Mouse (Mus musculus) left cerebral cortex, adult 8-10 months (tissue): ENCODE results near the gene Btbd9. TPM values are rescaled to one million over a fixed set of nuclear protein-coding genes. Genes with fewer than 3 reads are reported as not detected.

ENCODE experiments used
- DNase-seq, 2 experiments: peaks; one replicate each; pipeline ENCODE4 v3.0.0; 2022; ENCODE audit warnings: low spot score in 2 of 2
- total RNA-seq, 4 experiments: library from RNA; stranded (reverse); gene quantifications; 2 replicates each; pipeline ENCODE4 v1.2.4; 2022

The Btbd9 gene
- total RNA-seq, 4 experiments from 2014 or later, result 85.1 to 103 (median 92.1) TPM

DNA sequence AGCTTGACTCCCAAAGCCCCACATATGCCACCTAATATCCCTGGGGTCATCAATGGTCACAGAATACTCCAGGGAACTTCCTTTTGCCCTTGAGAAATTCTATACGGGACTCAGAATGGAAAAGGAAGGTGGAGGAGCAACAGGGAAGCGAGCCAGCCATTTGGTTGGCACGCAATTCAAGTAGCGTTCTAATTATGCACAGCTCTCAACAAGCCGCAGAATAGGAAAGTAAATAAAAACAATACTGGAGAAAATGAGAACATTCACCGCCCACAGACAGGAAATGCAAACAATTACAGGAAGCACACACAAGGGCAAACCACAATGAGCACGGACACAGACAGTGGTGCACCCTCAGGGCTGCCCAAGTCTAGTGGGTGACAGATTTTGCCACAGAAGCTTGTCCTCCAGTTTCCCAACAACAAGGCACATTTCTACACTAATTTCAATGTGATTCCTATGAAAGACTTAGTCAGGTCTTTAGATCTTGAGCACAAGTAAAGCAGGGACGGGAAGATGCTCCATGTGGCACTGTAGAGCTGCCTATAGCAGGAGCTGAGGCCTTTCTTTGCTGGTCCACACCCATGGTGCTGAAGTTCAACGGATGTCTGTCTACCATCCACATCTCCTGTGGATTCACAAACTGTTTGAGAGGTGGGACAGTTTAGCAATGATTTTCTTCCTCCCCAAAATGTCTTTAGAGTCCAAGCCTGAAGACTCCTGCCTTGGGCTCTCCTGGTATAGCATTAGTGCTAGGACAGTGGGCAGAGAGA, 232.4 kb downstream of the Btbd9 start:
- DNase-seq, result no peak

DNA sequence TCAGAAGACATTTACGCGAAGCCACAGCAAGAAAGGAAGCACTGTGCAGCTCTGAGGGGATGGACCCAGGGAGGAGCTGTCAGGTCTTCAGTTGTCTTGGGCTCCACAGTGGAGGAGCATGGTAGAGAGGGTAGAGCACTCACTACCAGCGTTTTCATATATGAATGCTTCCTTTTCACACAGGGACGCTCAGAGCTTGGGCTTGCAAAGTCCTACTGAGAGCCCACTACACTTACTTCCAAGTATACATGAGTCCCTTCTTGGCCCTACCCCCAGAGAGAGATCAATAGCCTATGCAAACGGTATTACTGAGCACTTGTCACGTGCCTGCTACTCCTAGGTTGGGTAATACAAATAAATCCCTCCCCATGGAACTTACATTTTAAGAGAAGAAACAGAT, 234.7 kb downstream of the Btbd9 start:
- DNase-seq, result no peak

DNA sequence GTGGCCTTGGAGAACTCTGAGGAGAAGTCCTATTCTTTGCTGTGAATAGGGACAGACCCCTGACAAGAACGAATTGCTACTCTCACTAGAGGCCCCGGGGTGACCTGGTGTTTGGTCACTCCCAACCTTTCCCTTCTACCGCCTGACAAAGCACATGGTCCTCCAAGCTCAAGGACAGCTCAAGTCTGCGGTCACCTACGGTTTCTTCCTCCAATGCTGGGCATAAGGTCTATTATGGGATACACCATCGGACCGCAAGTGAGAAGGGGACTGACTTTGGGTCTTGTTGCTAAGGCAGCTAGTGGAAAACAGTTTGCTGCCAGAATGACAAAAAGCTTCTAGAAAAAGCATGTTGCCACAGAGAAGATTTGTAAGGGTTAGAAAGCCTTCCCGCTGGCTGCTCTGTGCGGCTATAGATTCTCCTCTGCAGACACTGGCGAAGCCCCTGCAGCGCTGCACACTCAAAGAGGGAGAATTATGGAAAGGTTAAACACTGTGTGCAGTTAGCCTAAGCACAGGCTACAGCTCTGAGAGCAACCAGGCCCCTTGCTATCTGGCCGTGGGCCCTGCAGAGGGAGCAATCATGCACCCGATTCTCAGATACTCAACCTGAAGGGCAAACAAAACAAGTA, 235.7 kb downstream of the Btbd9 start:
- DNase-seq, result no peak

DNA sequence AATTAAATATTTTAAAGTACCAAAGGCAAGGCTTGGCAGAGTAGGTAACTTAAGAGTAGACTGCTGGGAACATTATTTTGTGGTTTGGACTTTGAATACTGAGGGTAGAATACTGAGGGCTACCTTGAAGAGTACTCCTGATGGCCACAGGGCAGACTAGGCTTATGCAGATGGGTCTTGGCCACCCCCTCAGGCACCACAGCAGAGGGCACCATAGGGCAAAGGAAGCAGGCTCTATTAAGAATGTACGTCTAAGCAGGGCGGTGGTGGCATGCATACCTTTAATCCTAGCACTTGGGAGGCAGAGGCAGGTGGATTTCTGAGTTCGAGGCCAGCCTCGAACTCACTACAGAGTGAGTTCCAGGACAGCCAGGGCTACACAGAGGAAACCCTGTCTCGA, 237.0 kb downstream of the Btbd9 start:
- no peak for DNase-seq

DNA sequence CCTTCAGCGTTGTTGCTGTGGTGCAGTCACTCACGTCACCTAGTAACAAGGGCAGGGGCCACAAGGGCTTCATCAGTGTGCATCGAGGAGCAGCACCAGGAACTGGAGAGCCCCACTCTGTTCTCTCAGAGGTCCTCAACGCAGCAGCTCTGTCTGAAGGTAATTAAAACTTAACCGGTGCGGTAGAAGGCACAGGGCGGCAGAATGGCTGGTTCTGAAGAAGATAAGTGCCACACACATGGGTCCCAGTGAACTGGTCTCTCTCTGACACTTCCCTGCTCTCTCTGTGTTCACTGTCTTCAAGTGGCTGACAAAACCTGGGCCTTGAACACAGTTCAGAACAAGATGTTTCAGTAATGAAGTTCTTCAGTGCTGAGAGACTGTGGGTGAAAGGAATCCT, 239.5 kb downstream of the Btbd9 start:
- no peak for DNase-seq

DNA sequence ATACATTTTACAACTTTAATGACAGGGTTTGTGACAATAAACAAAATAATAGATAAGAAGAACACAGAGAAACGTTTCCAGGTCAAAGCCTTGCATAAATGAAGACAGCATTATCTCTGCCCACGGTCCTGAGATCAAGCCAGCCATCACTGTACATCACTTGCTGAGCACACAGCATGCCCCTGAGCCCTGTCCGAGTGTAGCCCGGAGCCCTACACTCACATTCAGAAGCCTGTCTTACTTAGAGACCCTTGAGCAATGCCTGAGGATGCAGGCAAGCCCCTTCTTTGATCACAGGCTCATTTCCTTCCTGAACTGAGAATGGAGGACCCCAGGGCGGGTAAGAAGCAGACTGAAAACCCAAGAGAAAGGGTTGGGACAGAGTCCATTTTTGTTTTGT, 240.0 kb downstream of the Btbd9 start:
- no peak for DNase-seq

DNA sequence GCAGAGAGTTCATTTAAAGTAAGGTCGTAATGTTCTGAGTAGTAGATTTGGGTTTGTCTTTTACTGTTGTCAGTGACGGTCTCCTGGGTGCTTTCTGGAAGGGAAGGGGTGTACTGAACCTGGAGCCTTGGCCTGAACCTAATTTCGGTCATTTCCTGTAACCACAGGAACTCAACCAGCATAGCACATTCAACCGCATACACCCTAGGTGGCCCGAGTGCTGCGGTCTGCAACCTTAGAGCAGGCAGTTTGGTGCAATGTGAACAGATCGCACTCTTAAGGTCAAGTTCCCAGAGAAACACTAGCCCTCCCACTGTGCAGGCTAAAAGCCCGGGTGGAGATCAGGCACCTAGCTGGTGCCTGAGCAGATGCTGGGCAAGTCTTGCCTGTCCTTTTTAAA, 240.5 kb downstream of the Btbd9 start:
- no peak for DNase-seq

DNA sequence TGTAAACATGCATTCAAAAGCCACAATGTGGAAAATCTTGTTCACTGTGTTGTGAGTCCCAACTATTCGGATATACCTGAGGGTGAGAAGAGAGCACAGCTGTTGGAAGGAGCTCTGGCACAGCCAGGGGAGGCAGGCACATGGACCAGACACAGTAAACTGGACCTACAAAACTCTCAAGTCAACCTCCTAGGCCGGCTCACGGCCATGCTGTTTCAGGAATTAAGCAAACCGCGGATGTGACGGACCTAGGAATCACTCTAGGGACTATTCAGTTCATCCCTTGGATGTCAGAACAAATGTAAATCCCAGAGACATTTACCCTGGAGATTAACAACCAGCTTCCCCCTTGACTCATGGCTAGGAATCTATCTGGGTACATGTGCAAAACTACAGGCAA, 242.0 kb downstream of the Btbd9 start:
- DNase-seq, result no peak

DNA sequence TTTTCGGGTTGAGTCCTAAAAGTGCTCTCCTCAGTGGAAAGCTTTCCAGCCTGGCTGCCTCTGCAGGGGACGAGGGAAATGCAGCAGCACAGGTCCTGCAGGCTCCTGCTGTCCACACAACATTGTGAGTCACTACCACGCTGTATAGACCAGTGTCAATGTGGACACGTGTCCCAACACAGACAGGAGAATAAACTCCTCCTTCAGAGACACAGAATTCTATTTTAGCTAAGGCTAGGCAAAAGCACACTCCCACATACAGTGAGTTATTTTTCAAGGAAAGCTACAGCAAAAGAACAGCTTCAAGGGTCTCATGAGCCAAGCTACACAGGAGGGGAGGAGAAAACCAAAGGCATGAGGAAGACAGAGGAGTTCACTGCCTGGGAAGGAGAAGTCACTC, 243.2 kb downstream of the Btbd9 start:
- DNase-seq, result no peak

DNA sequence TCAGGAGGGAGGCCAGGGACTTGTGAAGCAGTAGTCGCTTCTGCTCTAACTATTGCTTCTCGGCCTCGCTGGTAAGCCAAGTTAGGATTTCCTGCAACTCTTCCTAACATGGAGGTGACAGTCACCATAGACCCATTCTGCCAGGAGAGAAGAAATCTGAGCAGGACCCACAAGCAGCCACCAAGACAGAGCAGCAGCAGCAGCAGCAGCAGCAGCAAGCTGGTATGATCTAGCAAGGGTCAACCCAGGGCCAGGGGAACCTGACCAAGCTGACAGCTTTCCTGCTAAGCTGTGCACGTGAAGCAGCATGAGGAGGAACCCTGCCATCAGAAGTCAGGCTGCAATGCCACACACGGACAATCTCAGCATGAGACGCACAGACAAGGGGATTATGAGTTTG, 244.9 kb downstream of the Btbd9 start:
- no peak for DNase-seq

DNA sequence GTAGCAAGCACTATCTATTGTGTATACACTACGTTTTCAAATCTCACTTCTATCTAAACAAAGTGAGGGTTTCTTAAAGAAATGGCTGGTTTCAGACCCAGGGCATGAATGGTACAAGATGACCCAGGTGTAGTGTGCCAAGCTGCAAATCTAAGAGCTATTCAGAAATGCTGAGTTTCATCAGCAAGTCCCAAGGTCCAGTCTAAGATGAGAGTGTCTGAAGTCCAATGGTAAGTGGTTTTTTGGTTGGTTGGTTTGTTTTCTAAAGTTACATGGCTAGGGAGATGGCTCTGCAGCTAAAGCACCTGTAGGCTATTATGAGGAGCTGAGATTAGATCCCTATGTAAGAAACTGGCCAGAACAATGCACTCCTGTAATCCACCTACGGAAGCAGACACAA, 246.8 kb downstream of the Btbd9 start:
- no peak for DNase-seq

DNA sequence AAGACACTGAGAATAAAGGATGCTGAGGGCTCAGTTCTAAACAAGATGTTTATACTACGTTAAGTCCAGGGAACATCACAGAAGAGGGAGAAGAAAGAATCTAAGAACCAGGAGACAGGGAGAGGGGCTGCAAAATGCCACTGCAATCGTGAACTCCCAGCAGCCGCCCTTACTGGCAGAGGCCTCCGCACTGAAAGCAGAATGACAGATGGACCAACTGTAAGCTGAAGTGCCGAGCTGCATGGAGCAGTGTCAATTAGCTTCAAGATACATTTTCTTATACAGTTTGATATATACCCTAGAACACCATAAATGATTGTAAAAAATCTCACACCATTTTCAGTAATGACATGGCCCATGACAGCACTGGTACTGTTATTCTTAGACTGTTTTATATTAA, 247.4 kb downstream of the Btbd9 start:
- DNase-seq, result no peak

DNA sequence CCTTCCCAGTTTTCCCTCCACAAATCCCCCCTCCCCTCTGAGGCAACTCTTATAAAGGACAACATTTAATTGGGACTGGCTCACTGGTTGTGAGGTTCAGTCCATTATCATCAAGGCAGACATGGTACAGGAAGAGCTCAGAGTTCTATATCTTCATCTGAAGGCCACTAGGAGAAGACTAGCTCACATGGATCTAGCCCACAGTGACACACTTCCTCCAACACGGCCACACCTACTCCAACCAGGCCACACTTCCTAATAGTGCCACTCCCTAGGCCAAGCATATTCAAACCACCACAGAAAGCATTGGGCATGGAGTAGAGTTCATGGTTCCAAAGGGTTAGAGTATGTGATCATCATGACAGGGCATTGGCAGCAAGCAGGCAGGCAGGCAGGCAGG, 249.4 kb downstream of the Btbd9 start:
- DNase-seq, result no peak

DNA sequence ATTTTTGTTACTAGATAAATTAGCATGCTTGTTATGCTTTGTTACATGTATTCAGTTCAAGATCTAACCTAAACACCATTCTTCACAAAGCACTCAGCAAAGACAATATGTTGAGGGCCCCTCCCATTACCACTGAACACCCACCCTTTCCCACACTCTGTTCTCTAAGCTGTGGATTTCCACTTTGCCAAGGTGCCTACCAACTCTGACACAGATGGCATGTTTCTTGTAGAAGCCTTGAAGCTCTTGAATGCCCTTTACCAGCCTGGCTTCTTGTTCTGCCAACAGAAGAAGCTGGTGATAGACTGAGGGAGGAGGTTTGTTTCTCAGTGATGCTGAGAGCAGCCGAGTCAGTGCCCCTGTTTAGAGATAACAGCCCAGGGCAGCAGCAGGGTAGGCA, 256.0 kb downstream of the Btbd9 start:
- DNase-seq, result peak in 1 of 2 experiments; percentile 41

DNA sequence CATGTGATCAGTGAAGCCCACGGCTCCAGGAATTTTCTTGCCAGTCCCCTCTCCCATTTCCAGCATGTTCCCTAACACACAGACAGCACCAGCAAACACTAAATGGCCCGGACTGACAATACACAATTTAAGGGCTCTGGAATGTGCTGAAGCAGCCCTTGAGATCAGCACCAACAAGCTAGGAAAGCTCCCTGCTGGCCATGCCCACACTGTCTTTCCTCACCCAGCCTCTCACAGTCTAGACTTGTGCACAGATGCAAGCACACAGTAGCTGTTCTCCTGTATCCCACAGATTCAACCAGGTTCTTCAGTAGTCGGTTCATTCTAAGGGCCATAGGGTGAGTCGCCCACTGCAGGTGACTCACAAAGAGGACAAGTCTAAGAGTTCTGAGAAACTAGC, 263.6 kb downstream of the Btbd9 start:
- no peak for DNase-seq

DNA sequence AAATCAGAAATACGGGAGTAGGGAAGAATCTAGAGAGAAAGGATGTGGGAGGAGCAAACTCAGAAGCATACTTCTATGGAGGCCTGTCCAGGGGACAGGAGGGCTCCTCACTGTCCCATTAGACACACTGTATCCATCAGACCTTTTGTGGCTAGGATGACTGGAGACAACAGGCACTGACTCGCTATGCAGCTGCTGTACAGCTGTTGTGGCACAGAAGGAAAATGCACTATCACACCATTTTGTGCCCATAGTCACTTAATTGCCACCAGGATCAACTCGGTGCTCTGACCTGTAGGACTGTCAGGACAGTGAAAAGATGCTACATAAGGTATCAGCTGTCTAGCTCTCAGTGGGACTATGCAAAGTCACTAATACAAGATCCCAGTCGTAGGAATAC, 266.7 kb downstream of the Btbd9 start:
- DNase-seq, result no peak

DNA sequence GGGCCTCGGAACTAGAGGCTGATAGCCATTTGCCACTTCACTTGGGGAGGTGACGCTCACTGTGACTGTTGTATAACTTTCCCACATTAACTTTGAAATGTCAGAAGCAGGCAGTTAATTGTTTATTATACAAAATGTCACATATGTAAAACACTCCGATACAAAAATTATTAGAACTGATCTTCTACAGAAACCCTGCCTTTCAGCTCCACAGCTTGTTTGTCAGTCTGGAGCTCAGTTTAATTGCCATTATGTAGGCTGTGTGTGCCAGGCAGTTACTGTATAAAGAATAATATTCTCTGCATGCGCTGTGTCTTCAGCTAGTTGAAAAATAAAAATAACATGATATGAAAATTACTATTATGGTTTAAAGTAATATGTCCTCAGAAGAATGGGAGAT, 267.4 kb downstream of the Btbd9 start:
- DNase-seq, result no peak

DNA sequence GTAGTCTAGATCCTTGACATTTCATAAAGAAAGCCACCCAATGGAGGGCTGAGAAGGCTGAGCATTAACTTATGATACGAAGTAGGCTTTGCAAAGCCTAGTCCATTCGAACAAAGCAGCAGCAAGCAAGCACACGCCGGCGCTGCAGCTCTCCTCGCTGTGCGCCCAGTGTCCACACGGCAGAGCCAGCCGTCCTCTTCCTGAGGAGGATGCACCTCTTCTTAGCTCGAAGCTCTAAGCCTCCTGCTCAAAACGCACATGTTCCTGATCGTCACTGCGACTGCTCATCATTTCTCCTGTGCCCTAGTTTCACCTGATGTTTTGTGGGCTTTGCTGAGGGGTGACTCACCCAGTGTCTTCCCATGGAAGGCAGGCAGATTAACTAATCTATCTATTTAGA, 268.0 kb downstream of the Btbd9 start:
- DNase-seq, result no peak

DNA sequence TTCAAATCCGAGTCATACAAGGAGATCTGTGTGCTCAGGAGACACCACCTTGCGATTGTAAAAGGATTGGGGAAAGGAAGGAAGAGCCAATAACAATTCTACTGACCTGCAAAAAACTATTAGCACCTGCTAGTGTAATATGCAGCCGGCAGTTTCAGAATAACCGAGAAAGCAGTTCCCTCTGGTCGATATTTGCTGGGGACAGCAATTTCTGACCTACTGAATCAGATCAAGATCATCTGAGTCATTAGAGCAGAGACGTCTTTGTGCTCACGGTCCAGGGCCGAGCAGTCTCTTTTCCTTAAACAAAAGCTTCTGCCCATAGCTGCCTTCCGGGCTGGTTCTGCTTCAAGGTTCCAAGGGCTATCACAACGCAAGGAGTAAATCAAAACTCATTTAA, 269.1 kb downstream of the Btbd9 start:
- no peak for DNase-seq

DNA sequence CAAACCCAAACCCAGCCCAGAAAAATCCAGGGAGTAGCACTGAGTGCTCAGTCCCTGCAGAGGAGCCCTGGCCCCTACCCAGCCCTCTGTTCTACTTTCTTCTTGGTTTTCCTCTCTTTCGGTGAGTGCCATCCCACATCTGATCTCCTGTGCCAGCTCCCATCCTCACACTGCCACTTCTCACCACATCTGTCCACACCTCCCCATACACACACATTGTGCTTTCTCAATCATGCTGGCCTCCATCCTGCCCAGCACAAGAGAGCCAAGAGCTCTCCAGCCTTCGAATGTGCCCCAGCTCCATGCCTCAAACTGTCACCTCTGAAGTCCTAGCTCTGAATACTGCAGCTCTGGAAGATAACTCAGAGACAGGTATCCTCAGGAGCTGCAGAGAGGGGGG, 271.5 kb downstream of the Btbd9 start:
- no peak for DNase-seq

DNA sequence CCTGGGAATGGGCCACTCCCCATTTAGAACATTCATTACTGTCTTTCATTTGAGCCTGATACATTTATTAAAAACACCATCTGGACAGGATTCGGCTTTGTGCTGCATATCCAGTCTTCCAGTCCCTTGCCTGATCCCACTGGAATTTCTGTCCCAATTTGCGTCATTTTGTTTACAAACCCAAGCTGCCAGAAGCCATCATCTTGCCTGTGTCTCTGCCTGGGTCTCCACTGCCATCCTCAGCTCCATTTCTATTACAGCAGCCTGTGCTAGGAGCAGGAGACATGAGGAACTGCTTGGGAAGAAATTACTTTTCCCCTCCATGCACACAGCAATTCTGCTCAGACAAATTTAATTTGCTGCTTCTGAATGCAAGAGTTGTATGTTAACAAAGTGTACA, 274.9 kb downstream of the Btbd9 start:
- no peak for DNase-seq

DNA sequence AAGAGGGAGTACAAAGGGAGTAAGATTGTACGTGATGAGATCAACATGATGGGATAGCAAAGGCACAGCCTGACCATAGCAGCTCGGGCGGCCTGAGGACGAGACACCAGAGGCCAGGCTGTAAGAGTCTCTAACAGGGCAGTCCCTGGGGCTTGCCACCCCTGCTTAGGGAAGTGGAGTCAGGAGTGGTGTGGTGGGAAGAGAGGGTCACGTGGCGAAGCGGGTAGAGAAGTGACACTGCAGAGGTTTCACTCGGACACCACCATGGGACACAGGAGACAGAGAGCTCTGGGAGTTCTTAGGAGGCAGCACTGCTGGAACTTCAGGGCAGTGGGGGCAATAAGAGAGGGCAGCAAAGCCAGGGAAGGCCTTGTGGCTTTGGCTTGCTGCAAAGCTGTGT, 278.9 kb downstream of the Btbd9 start:
- no peak for DNase-seq

DNA sequence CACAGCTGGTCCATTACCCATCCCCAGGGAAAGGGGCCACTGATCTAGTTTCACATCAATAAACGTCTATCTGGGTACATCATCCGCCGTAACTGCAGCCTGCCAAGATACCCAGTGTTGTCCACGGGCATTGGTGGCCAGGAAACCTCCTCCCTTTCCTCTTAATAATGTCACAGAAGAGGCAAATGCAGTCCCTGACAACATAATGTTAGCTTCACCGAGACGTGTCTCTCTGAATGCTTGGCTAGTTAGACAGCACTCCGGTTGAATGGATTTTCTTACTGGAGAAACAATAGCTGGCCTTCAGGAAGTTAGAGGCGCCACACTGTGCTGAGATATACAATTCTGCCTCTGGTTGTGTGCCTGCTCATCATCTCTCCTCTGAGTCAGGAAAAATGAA, 280.2 kb downstream of the Btbd9 start:
- DNase-seq, result no peak
